Mouse (Mus musculus) kidney, adult 9 months (tissue): ENCODE results near the gene Ncoa1.
"Not testable (repeated sequence)": the region's sequence is repeated elsewhere in the genome, so short reads cannot be mapped to it uniquely, and the experiment has no call there.

Source experiments
- DNase-seq: peaks from one replicate; pipeline ENCODE4 v3.0.0; 2022

Gene Ncoa1

DNA sequence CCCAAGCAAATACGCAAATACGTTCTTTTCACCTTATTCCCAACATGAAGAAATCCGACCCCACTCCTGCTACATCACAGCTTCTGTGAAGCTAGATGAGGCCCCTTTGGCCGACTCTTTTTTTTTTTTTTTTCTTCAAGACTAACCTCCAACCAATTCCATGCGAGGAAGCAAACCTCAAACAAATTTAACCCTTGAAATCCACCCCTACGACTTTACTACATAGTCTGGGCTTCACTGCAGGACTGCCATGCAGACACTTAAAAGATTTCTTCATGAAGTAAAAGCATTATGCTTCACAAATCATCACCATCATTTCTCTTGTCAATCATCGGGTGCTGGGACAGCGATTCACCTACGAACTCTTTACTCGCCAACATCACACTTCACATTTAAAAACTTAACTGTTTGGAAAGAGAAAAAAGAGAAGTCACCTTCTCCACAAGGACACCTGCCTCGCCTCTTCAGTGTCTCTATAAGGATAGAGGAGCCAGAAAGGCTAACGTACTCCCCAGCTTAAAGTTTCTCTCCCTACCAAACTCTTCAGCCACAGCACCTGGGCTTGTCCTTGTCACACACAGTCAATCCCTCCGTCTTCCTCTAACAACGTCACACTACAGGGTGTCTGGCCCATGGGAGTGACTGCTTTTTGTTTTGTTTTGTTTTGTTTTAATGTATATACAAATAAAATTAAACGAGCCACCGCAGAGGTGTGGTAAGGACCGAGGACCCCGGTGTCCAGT lies 1.6 kb downstream of the Ncoa1 start:
- DNase-seq: no peak

DNA sequence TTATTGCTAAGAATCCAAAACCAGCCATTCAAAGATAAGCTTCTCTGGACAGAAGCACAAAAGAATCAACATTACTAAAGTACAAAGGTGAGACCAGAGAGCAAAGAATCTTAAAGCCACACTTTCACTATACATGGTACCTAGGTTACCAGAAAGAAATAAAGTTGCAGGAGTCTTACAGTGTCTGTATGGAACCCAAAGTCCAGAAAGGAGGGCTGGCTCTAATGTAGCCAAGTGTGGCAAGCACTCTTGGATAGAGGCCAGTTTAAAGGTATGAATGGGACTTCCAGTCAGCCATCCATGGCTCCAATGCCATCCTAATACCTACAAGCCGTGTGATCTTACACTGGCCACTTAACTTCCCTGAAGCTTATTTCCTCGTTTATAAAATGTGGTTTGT lies 7.9 kb downstream of the Ncoa1 start:
- DNase-seq: peak; percentile 50

DNA sequence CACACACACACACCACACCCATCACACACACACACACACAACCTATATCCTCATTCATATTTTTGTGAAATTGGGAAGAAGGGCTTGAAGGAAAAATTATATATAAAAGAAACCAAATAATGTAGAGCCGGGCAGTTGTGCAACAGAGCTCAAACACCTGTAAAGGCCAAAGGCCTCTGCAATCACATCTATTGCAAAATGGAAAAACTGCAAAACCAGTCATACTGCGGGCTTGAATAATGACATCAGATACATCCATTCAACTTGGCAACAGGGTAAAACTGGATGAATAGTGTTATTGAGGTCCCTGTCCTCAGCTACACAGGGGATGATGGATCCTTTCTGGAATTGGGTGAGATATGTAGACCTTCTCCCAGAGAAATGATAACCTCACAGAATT lies 13.3 kb downstream of the Ncoa1 start:
- no peak for DNase-seq

DNA sequence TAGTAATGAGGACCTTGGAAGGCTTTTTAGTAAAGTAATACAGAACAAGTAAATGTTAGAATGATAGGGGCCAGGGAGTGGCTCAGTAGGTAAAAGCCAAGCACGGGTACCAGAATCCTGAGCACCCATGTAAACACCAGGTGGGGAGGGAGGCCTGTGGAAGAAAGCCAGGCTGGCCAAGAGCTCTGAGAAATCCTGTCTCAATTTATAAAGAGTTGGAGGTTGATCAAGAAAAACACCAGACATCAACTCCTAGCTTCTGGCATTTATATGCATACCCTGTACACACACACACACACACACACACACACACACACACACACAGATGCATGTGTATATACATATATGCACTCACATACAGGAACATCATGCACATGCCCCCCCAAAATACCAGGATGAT lies 14.6 kb downstream of the Ncoa1 start:
- DNase-seq: no peak

DNA sequence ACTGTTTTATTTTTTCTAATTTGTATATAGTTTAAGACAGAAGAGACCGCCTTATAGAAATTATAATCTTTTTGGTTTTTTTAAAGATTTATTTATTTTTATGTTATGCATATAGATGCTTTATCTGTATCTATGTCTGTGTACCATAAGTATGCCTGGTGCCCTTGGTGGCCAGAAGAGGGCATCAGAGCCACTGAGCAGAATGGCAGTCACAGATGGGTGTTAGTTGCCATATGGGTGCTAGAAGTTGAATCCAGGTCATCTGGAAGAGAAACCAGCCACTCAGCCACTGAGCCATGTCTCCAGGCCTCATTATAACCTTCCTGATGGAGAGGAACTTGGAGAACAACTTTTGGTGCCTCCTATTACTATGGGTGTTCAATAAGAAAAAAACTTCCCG lies 16.0 kb downstream of the Ncoa1 start:
- DNase-seq: no peak

DNA sequence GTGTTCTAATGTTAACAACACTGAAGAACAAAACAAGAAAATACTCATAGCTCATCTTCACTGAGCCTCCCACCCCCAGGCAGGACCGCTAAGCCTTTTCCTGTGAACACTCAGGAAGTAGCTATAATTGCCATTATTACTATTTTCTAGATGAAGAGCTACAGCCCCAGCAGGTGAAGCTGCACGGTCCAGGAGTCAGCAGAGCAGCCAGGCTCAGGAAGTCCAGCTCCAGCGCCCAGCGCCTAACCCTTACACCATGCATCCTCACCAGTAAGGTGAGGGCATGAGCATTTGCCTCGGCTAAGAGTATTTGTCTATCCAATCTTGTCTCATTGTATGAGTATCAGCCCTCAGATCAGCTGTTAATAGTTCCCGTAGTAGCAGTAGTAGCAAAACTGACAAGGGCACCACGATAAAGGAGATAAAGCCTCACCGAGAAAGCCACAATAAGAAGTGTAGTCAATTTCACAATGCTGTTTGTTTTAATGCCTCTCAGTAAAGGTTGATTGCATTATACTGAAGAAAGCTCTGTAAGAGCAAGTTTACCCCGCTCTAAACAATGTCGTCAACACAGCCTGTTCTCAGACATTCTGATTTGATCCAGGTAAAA lies 21.9 kb downstream of the Ncoa1 start:
- DNase-seq: no peak

DNA sequence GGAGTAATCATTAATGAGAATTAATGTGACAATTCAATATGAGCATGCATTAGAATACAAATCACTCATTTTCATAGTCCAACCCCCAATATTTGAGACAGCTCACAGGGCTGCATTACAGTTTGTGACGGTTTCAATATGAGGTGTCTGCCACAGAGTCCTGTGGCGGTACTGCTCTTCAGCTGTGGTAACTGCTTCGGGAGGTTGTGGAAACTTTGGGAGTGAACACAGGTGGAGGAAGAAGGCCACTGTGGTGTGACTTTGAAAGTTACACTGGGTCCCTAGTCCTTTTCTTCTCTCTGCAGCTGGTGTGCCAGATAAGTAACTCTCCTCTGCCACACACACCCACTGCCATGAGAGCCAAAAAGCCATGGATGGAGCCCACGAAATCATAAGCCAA lies 22.7 kb downstream of the Ncoa1 start:
- DNase-seq: no peak

DNA sequence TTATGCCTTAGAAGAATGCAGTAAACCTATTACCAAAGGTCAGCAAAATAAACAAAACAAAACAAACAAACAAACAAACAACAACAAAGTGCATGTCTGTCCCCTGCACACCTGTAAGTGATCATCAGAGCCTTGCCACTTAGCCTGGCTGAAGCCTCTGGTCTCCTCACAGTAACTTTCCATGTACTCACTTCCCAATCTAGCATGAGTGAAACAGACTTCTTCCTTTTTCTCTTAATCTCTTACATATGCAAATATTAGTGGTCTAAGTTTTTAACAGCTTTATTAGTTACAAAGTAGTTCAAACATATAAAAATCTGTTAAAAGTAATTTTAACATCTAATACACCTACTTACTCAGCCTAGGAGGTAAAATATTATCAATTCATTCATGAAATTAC lies 24.7 kb downstream of the Ncoa1 start:
- DNase-seq: no peak

DNA sequence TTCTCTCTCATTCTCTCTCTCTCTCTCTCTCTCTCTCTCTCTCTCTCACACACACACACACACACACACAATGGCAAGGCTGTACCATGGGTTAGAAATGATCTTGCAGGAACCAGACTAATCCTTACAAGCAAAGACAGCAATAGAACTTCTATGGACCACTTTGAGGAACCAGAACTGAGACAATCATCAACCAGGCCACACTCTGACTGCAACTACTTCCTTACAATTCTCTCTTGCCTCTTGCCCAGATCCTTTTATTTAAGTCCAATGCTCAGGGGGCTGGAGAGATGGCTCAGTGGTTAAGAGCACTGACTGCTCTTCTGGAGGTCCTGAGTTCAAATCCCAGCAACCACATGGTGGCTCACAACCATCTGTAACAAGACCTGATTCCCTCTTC lies 26.5 kb downstream of the Ncoa1 start:
- DNase-seq: not testable (repeated sequence)

DNA sequence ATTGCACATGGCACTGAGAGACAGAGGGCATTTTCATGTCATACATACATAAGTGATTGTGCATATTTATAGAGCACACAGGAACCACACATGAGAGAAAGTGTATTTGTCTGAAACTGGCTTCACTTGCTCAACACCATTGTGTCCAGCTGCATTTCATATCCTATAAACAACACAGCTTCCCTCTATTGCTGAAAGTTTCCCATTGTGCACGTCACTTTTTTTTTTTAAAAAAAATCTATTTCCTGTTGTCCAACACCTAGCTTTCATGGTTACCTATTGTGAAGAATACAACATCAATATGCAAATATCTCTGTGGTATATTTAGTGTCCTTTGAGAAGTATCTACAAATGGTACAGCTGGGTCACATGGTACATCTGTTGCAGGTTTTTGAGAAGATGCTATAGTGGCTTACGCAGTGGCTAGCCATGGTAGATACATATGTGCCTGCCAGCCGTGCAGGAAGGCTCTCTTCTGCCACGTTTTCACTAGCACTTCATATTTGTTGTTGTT lies 28.8 kb downstream of the Ncoa1 start:
- no peak for DNase-seq

DNA sequence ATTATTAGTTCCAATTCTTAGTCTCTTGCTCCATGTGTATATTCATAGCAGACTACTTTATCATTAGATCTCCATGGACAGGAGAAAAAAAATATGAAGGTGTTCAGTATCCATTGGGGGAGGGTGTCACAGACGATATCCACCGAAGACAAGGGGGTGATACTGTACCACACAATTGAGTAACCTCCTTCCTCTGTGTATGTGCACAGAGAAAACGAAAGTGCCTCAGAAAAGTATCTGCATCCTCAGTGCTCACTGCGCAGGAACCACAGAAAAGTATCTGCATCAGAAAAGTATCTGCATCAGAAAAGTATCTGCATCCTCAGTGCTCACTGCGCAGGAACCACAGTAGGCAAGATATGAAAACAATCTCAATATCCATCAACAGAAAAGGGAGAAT lies 32.0 kb downstream of the Ncoa1 start:
- no peak for DNase-seq

DNA sequence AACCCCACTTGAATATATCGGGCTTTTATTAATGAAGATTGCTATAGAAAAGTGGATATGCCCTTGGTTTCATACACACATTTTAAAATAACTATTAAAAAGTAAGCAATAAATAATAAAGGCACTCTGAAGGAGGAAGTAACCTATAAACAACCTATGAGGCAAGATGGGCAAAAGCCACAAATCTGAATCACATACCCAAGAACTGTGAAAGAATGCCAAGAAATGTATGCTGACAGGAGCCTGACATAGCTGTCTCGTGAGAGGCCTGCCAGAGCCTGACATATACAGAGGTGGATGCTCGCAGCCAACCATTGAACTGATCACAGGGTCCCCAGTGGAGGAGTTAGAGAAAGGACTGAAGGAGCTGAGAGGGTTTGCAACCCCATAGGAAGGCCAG lies 35.5 kb downstream of the Ncoa1 start:
- no peak for DNase-seq

DNA sequence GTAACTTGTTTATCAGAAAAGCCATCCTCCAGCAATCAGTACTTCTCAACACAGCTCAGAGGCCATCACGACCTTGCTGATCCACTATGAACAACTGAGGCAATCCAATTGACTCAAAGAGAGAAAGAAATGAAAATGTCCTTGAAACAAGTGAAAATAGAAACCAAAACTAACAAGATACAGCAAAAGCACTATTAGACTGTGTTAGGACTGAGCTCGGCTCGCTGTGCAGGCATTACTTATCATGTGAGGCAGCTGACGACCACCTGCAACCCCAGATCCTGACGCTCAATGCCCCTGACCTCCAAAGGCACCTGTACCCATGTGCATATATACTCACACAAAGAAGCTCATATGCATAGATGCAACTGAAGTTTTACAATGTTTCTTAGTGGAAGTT lies 40.8 kb downstream of the Ncoa1 start:
- DNase-seq: no peak

DNA sequence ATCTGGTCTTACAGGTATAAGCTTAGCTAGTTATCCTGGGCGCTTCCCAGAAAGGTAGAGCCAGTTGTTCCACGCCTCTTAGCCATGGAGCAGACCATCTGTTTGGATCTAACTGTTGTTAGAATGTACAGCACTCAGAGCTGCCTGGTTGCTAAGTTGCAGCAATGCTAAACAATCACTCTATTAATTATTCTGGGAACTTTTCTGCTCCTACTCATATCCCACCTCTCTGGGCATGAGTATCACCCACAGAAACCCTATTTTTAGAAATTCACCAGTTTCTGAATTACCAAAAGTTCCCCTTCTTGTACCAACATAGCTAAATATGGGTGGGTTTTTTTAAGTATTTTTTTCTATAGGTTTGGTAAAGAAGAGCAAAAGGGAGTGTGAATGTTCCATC lies 43.4 kb downstream of the Ncoa1 start:
- no peak for DNase-seq

DNA sequence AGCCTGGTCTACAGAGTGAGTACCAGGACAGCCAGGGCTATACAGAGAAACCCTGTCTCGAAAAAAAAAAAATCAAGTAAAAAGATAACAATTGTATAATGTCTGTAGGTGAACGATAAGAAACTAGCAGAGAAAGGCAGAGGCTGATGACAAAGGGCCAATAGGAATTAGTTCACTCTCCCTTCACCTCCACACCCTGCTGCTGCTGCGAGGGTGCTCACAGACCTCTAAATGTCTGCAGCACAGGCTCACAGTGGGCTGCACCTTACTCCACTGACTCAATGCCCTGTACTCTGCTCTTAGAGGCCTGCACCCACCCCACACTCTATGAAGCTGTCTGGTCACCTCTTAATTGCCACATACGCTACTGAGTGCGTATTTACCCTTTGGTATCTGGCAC lies 45.0 kb downstream of the Ncoa1 start:
- DNase-seq: no peak

DNA sequence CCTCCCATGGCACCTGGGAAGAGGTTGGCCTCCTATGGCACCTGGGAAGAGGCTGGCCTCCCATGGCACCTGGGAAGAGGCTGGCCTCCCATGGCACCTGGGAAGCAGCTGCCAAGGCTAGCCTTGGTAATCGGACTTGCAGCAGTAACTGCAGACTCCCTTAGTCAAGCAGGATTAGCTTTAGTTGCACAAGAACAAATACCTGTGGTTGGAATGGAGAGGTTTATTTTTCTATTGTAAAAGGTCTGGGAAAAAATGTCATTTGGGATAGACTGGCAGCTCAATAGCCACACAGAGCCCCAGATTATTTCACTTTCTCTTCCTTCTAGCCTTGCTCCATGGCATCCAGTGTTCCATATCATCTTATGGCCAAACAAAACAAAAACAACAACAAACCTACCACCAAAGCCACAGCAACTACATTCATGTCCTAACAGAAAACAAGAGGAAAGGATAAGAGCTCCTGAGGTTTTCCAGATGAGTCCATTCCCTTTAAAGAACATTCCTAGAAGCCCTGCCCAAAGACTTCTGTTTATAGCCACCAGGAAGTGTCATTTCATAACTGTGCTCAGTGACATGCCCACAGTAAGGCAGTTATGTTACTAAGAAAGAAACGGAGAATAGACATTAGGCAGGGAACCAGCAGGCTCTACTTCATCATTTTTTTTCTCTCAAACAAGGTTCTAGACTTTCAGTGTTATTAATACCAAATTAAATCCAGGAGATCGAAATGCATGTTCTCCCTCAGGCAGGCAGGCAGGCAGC lies 46.7 kb downstream of the Ncoa1 start:
- no peak for DNase-seq

DNA sequence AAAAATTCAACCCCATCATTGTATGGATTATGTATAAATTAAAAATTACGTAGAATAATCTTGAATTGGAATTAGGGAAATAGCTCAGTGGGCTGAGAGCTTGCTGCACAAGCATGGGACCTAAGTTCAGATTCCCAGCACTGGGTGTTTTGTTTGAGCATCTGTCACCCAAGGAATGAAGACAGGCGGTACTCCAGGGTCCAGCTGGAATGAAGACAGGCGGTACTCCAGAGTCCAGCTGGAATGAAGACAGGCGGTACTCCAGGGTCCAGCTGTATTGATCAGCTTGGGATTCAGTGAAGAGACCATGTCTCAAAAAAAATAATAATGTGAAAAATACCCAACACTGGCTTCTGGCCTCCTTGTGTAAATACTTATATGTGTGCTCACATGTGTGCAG lies 58.2 kb downstream of the Ncoa1 start:
- no peak for DNase-seq

DNA sequence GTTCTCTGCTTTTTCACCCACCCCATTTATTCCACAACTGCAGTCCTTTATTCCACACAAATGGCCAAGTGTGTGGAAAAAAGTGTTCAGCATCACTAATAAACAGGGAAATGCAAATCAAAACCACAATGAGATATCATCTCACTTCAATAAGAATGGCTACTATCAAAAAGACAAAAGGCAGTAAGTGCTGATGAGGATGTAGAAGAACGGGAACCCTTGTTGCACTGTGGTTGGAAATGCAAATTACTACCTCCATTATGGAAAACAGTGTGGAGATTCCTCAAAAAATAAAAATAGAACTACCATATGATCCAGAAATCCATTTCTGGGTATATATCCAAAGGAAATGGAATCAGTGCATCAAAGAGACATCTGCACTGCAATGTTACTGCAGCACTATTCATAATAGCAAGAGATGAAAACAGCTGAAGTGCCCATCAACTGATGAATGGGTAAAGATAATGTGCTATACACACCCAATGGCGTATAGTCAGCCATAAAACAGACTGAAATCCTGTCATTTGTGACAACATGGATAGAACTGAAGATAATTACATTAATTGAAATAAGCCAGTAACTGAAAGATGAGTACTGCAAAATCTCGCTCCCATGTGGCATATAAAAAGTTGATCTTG lies 59.2 kb downstream of the Ncoa1 start:
- DNase-seq: no peak

DNA sequence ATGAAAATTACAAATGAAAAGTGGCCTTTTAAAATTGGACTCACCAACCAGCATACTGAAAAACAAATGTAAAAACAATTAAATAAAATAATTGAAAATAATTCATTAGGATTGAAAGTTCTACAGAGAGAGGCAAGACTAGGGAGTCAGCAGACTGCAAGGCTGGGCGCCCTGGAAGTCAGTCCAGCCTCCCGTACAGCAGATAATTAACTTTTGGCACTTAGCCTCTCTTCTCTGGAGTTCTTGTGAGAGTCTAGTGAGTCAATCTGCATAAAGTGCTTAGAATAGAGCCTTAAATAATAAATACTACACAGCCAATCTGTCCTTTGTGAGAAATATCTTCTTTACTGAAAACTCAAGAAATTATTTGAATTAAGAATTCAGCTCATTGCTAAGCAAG lies 69.9 kb downstream of the Ncoa1 start:
- DNase-seq: peak; percentile 60

DNA sequence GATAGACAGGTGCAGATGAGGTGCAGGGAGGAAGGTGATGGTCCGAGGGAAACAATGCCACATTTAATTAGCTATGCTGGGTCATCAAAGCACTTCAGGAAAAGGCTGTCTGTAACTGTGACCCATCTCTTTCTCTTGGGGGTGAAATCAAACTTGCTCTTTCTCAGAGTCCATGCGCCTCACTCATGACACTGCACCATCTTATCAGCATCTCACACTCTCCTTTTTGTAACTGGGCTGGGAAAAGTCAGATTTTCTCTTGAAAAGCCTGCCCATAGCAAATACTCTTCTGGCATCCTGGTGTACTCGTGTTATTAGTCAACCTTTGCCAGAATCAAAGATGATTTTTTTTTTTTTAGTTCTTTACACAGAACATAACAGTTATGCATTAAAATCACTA lies 70.8 kb downstream of the Ncoa1 start:
- no peak for DNase-seq

DNA sequence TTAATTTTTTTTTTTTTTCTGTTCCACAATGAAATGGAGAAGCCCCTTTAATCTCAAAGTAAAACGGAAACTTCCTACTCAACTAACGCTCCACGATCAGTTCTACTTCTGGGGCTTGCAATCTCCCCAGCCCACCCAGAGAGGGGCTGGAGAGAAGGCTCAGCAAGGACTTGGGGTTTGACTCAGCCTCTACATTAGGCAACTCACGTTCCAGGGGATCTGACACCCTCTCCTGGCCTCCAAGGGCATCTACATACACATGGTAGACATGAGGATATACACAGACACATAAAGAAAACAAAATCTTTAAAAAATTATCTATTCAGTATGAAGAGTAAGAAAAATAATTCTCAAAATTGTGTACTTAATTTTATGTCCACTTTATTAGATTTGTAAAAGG lies 73.8 kb downstream of the Ncoa1 start:
- no peak for DNase-seq

DNA sequence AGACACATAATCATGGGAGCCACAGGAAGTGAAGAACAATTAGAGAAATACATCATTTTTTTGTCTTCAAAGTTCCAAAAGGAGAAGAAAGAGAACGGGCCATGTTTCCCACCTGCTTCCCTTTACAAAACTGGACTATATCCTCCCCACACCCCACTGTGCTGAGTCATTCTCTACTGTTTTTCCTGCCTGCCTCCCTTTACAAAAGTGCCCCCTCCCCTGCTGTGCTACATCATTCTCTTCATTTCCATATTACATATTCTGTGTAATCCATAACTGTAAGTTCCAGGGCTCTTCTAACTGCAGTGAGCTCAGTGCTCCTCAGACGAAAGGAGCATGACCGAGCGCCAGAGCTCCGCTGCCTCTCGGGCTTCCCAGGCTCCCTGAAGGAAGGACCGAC lies 80.8 kb downstream of the Ncoa1 start:
- no peak for DNase-seq

DNA sequence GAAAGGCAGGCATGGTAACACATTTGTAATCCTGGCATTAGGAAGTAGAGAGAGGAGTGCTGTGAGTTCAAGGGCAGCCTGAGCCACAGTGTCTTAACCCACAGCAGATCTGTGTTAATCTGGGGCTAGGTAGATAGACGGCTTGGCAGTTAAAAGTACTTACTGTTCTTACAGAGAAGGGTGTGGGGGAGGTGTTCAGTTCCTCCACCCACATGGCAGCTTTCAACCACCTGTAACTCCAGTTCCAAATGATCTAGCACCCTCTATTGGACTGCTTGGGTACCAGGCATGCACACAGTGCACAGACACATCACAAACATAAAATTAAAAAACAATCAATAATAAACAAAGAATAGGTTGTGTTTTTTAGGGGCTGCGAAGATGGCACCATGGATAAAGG lies 84.4 kb downstream of the Ncoa1 start:
- DNase-seq: no peak

DNA sequence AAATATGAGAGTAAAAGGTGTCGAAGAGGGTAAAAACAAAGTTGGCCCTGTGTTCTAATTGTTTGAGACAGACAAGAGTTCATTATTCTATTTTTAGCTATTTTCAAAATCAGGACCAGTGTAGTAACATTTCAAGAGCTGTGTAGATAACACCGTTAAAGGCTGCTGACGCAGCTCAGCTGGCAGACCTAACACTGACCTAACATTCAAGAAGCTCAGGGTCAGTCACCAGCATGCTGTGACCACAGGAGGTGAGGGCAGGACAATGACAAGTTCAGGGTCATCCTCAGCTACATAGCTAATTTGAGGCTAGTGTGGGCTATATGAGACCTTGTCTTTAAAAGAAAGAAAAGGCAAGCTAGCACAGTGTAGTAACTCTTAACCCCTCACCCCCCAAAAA lies 84.9 kb downstream of the Ncoa1 start:
- DNase-seq: no peak
